Mouse (Mus musculus) kidney, postnatal 0 days (tissue): Measurements from ENCODE around the gene M6pr. TPM values are rescaled to one million over a fixed set of nuclear protein-coding genes. Genes with fewer than 3 reads are reported as not detected.

ENCODE experiments used
- ATAC-seq: fragments of 200-750 bp; cut with Nextera tagmentation; replicated peaks from 2 replicates; pipeline ENCODE4 v1.8.0; 2017; ENCODE audit warnings: low read depth, moderate number of reproducible peaks, moderate TSS enrichment, moderate library complexity; ENCODE audit not compliant: low FRiP score
- DNase-seq: peaks from one replicate; pipeline ENCODE4 v3.0.0-alpha.2; 2016; ENCODE audit warnings: low spot score
- H3K27ac ChIP-seq: fragments of 300-500 bp; sonication (generic); 2 replicates; pipeline ENCODE4 v1.5.1; 2014; ENCODE audit warnings: mild to moderate bottlenecking
- H3K27me3 ChIP-seq: fragments of 300-500 bp; sonication (generic); 2 replicates; pipeline ENCODE4 v1.6.1; 2014; ENCODE audit warnings: low read length, mixed read lengths; ENCODE audit not compliant: insufficient read depth
- H3K36me3 ChIP-seq: fragments of 300-500 bp; sonication (generic); 2 replicates; pipeline ENCODE4 v1.6.1; 2014; ENCODE audit warnings: low read length, mixed read lengths; ENCODE audit not compliant: insufficient read depth
- H3K4me1 ChIP-seq: fragments of 300-500 bp; sonication (generic); replicated peaks from 2 replicates; pipeline ENCODE4 v1.6.1; 2014; ENCODE audit warnings: antibody characterized with exemption, low read length, mixed read lengths; ENCODE audit not compliant: insufficient read depth
- H3K4me2 ChIP-seq: fragments of 300-500 bp; sonication (generic); 2 replicates; pipeline ENCODE4 v1.6.1; 2014; ENCODE audit warnings: mild to moderate bottlenecking, low read length, moderate library complexity, mixed read lengths
- H3K4me3 ChIP-seq: fragments of 300-500 bp; sonication (generic); replicated peaks from 2 replicates; pipeline ENCODE4 v1.5.1; 2014; ENCODE audit warnings: low read depth, low read length
- H3K9ac ChIP-seq: fragments of 300-500 bp; sonication (generic); 2 replicates; pipeline ENCODE4 v1.6.1; 2014; ENCODE audit warnings: low read depth, low read length
- H3K9me3 ChIP-seq: fragments of 300-500 bp; sonication (generic); replicated peaks from 2 replicates; pipeline ENCODE4 v1.6.1; 2016; ENCODE audit warnings: low read length, inconsistent platforms, mixed read lengths
- CTCF ChIP-seq: IDR thresholded peaks from 2 replicates; pipeline ENCODE4 v1.5.1; 2016; ENCODE audit warnings: antibody characterized with exemption, low read depth, mild to moderate bottlenecking, moderate library complexity
- WGBS: fragments of 180-500 bp; shearing (Covaris S2); extraction: QIAGEN DNeasy Blood & Tissue Kit; methylation state at CpG from one replicate; pipeline ENCODE4 v1.1.7; 2014; 5-methylcytosine and 5-hydroxymethylcytosine counted together
- polyA plus RNA-seq: library from polyadenylated mRNA; unstranded; fragments of >200 nt; fragmentation: Nextera tagmentation; extraction: Ambion mirVana; gene quantifications from 2 replicates; pipeline ENCODE4 v1.2.1, GENCODE M21; 2015

The M6pr gene
- polyA plus RNA-seq, 1 experiment from 2014 or later, result 130 TPM

- Histone ChIP-seq H3K4me3 (no peak overlapping the region), H3K9ac (no peak overlapping the region), H3K4me2 (no peak overlapping the region), H3K4me1 (no peaks in the 10 kb centered on the region), H3K27me3 (no peaks in the 10 kb centered on the region), H3K9me3 (no peaks in the 10 kb centered on the region), H3K27ac (no peak overlapping the region), H3K36me3 (no peaks in the 10 kb centered on the region)
- TF ChIP-seq CTCF, result no peak
- DNase-seq (no peak), ATAC-seq (no peak)
- 94% methylated on average over 1 of the region's 1 CpGs for WGBS
These were observed 48.6 kb downstream of the M6pr start for GRCm38 (mm10) chr6:122357089-122357488.

DNA sequence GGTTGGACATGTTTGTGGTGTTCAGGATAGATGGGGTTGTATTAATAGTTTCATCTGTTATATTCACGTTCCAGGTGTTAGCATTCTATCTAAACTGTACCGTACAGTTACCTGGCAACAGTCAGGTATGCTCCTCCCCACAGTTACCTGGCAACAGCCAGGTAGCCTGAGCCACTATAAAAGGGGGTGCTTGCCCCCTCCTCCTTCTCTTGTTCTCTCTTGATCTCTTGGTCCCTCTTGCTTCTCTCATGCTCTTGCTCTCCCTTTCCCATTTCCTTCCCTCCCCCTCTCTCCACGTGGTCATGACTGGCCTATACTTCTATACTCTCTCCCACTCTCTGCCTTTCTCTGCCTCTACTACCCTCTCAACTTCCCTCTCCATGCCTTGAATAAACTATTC lies 57.2 kb downstream of the M6pr start:
- Histone ChIP-seq H3K36me3 (no peaks in the 10 kb centered on the region), H3K9ac (no peak overlapping the region), H3K4me3 (no peak overlapping the region), H3K4me1 (no peaks in the 10 kb centered on the region), H3K9me3 (no peaks in the 10 kb centered on the region), H3K27me3 (no peaks in the 10 kb centered on the region), H3K27ac (no peak overlapping the region), H3K4me2 (no peak overlapping the region)
- ATAC-seq, result no peak
- no peak for TF ChIP-seq CTCF
- DNase-seq, result no peak
- 49% methylated on average over 3 of the region's 3 CpGs for WGBS

DNA sequence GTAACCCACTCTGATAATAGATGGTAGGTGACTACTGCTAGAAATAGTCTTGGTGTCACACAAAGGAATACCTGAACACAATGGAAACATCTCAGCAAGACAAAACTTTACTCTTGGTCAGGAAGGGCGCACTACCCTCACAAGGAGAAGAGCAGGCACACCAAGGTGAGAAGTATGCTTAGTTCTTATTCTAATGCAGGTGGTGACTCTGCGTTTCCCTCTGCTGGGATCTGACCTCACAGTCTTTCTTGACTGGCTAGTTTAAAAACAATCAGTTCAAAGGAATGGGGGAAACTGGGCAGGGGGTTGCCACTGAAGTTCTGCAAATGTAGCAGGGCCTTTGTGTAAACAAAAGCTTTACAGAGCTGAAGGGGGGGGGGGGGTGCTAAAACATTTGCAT lies 57.8 kb downstream of the M6pr start:
- TF ChIP-seq CTCF, result no peak
- no peaks in the 10 kb centered on the region for H3K36me3 ChIP-seq
- ATAC-seq (no peak), DNase-seq (no peak)
- H3K4me3 ChIP-seq, result no peak overlapping the region
- H3K27me3 ChIP-seq, result no peaks in the 10 kb centered on the region
- 54% methylated on average over 2 of the region's 2 CpGs for WGBS
- no peaks in the 10 kb centered on the region for H3K4me1 ChIP-seq
- no peak overlapping the region for H3K27ac ChIP-seq
- no peak overlapping the region for H3K9ac ChIP-seq
- no peaks in the 10 kb centered on the region for H3K9me3 ChIP-seq
- no peak overlapping the region for H3K4me2 ChIP-seq

DNA sequence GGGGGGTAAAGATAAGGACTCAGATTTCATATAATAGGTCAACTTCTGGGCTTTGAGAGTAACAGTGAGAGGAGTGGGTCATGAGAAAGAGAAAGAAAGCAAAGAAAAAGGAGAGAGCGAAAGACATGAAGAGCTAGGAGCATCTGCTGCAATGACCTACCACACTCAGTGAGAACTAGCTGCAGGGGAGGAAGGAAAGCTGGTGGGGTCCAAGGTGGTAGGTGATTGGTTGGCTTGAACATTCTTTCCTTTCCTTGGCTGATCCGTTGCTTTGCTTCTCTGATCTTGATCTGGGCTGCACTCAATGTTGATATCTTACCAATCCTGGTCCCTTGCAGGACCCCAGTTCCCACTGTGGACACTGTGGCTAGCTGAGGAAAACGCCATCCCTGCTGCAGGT lies 58.5 kb downstream of the M6pr start:
- H3K9me3 ChIP-seq, result no peaks in the 10 kb centered on the region
- no peak overlapping the region for H3K27ac ChIP-seq
- no peak for TF ChIP-seq CTCF
- H3K4me2 ChIP-seq, result no peak overlapping the region
- no peaks in the 10 kb centered on the region for H3K4me1 ChIP-seq
- 50% methylated on average over 3 of the region's 3 CpGs for WGBS
- H3K4me3 ChIP-seq, result no peak overlapping the region
- H3K27me3 ChIP-seq, result no peaks in the 10 kb centered on the region
- no peak for ATAC-seq
- no peaks in the 10 kb centered on the region for H3K36me3 ChIP-seq
- no peak for DNase-seq
- H3K9ac ChIP-seq, result no peak overlapping the region

Other genes with a start within 250 kb of the M6pr start
- 0.08 TPM in 1 of 2 replicates, not detected in the other for gene Klrg1, start 25.8 kb upstream of the M6pr start, polyA plus RNA-seq
- gene Phc1, start 31.8 kb downstream of the M6pr start, polyA plus RNA-seq, result 13.6 and 14.0 TPM in 2 replicates
- gene Rimklb, start 190.0 kb downstream of the M6pr start, polyA plus RNA-seq, result 6.6 and 9.8 TPM in 2 replicates
- 42.4 and 47.0 TPM in 2 replicates for gene Mfap5, start 197.1 kb downstream of the M6pr start, polyA plus RNA-seq
- not detected in 2 replicates for gene Aicda, start 245.1 kb downstream of the M6pr start, polyA plus RNA-seq